Mouse (Mus musculus): ENCODE measurements around the gene Ercc4.

The Ercc4 gene

GRCm38 (mm10) chr16:13109156-13109989, at the start of gene Ercc4:
Gene Ercc4, plus strand, starts transcription at chr16:13109684.
- TF ChIP-seq GATA4 (IDR thresholded peaks at IDR 0.05; ENCODE audit: insufficient replicate concordance, low read length), result no peak; the same call in 1 of the 2 replicates

DNA sequence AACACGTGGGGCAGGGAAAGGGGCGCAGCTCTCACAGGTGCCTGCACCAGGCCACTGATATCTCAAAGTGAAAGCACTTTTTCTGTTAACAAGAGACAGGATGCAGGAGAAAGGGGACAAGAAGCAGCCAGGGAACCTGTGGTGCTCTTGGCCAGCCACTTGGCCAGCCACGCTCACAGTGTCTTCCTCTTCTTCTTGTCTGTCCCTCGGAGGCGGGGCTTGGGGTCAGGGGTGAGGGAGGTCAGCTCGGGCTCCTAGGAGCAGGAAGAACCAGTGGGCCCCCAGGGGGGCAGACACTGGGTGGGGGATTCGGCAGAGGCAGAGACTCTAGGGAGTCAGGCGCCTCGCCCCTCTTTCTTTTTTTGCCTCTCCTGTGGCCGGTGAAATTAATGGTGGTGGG, 48.4 kb upstream of the Ercc4 start:
- no peak for TF ChIP-seq GATA4 (IDR thresholded peaks at IDR 0.05; ENCODE audit: insufficient replicate concordance, low read length)

DNA sequence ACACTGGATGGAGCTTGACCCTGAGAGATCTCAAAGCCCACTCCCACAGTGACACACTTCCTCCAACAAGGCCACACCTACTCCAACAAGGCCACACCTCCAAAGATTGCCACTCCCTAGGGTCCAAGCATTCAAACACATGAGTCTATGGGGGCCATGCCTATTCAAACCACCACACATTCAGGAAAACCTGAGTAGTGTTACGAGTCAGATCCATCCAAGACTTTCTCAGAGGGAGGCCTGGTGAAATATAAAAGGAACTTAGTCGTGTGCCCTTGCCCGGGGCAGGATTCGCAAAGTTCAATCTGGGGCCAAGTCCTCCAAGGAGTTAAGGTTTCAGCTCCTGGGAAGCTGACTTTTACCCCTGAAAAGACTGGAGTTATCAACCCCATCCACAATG, 35.3 kb upstream of the Ercc4 start:
- no peak for TF ChIP-seq GATA4 (IDR thresholded peaks at IDR 0.05; ENCODE audit: insufficient replicate concordance, low read length)

DNA sequence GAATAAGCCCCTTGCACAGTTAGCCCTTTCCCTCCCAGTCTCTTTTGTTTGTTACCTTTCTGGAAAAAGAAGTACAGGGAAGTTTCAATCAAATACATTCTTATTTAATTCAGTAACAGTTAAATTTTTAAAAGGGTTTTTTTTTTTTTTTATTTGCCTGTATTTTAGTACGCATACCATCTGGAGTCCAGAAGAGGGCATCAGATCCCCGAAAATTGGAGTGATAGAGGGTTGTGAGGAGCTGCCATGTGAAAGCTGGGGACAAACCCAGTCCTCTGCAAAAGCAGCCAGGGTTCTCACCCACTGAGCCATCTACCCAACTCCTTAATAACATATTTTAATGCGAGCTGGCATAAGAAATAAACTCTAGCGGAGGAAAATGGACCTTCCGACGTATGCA, 29.3 kb upstream of the Ercc4 start:
- no peak for TF ChIP-seq GATA4 (IDR thresholded peaks at IDR 0.05; ENCODE audit: insufficient replicate concordance, low read length)

GRCm38 (mm10) chr16:13083155-13083798, 26.2 kb upstream of the Ercc4 start:
- no peak for TF ChIP-seq GATA4 (IDR thresholded peaks at IDR 0.05; ENCODE audit: insufficient replicate concordance, low read length)

GRCm38 (mm10) chr16:13108356-13108755, 1.1 kb upstream of the Ercc4 start:
- no peak for TF ChIP-seq GATA4 (IDR thresholded peaks at IDR 0.05; ENCODE audit: insufficient replicate concordance, low read length)

- TF ChIP-seq GATA4 (IDR thresholded peaks at IDR 0.05; ENCODE audit: insufficient replicate concordance, low read length), result no peak
These were observed 609 bp downstream of the Ercc4 start for GRCm38 (mm10) chr16:13109990-13110595.

- TF ChIP-seq GATA4 (IDR thresholded peaks at IDR 0.05; ENCODE audit: insufficient replicate concordance, low read length), result no peak
These were observed 5.3 kb downstream of the Ercc4 start for GRCm38 (mm10) chr16:13114821-13115220.

DNA sequence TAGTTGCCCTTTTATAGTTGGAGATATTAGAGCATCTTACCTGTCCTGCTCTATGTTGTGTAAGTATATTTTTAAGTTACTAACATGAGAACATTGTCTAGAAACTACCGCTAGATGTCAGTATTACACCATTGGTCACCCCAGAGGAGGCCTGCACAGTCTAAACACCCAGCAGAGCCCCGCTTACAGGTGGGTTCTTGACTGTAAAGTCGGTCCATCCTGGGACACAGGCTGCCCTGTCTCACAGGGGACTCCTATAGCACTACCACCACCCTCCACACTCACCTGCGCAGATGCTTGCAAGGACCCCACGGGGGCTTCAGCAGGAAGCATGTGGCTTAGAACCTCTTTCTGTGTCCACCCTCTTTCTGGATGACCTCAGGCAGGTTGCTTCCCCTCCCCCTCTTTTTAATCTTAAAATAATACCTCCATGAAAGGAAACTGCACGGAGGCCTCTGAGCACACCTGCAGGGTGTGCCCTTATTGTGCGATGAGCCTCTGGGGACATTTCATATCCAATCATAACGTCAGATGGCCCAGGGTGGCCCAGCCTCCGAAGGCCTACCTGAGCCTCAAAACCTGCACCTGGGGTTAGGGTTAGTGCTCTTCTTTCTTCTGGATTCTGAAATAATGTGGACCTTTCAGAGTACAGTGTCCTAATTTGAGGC, 7.9 kb downstream of the Ercc4 start:
- no peak for TF ChIP-seq GATA4 (IDR thresholded peaks at IDR 0.05; ENCODE audit: insufficient replicate concordance, low read length)

DNA sequence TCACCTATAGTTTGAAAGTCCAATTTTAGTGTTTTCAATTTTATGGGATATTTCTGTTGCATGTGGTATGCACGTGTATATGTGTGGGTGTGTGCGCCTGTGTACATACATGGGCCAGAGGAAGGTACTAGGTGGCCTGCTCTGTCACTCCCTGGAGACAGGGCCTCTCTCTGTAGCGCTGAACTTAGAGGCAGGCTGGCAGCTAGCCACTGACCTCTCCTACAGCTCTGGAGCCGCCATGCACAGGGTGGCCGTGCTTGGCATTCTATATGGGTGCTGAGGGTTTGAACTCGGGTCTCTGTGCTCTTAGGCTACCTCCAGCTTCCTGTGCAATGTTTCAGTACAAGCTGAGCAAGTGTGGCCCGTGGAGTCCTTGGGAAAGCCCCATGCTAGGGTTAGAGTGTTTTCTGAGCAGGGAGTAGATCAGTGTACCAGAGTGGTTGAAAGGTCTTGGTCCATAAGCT, 8.5 kb downstream of the Ercc4 start:
- no peak for TF ChIP-seq GATA4 (IDR thresholded peaks at IDR 0.05; ENCODE audit: insufficient replicate concordance, low read length)

- no peak for TF ChIP-seq GATA4 (IDR thresholded peaks at IDR 0.05; ENCODE audit: insufficient replicate concordance, low read length)
These were observed 9.3 kb downstream of the Ercc4 start for GRCm38 (mm10) chr16:13118754-13119294.

GRCm38 (mm10) chr16:13119641-13120350, 10.3 kb downstream of the Ercc4 start:
- TF ChIP-seq GATA4 (IDR thresholded peaks at IDR 0.05; ENCODE audit: insufficient replicate concordance, low read length), result no peak

DNA sequence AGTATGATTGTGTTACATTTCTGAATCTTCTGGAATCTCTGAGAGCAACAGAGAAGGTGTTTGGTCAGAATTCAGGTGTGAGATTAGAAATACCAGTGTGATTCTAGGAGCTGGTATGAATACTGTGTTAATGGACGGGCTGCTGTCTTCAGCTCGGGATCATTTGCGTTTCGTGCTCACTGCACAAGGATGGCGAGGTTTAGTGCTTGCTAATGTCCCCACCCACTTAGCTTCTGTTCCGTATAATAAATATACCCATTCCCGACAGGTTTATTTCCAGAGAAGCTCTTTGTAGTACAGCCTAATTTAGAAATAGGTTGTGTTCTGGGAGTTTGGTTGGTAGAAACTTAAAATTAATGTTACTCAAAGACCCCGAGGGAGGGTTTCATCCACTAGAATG, 15.9 kb downstream of the Ercc4 start:
- no peak for TF ChIP-seq GATA4 (IDR thresholded peaks at IDR 0.05; ENCODE audit: insufficient replicate concordance, low read length)

GRCm38 (mm10) chr16:13127566-13127965, 18.1 kb downstream of the Ercc4 start:
- TF ChIP-seq GATA4 (IDR thresholded peaks at IDR 0.05; ENCODE audit: insufficient replicate concordance, low read length), result no peak

All from liver, adult (tissue).